Mouse (Mus musculus): ENCODE measurements at regions not wholly inside any gene's neighbourhood (a gene's known extent, or its start where the extent isn't known, plus 50 kb on each side); places are given as distances from the start of the nearest gene placed in this dataset.

- intact Hi-C loops (cut with DNase I): no loop called here
- DNase-seq: no peak
Observed at GRCm38 (mm10) chr5:75718511-75719225, 144.0 kb downstream of the Kit start.

Measured in heart, postnatal 14 days (tissue).